Mouse (Mus musculus): ENCODE measurements around the gene Sox11.

Gene Sox11

DNA sequence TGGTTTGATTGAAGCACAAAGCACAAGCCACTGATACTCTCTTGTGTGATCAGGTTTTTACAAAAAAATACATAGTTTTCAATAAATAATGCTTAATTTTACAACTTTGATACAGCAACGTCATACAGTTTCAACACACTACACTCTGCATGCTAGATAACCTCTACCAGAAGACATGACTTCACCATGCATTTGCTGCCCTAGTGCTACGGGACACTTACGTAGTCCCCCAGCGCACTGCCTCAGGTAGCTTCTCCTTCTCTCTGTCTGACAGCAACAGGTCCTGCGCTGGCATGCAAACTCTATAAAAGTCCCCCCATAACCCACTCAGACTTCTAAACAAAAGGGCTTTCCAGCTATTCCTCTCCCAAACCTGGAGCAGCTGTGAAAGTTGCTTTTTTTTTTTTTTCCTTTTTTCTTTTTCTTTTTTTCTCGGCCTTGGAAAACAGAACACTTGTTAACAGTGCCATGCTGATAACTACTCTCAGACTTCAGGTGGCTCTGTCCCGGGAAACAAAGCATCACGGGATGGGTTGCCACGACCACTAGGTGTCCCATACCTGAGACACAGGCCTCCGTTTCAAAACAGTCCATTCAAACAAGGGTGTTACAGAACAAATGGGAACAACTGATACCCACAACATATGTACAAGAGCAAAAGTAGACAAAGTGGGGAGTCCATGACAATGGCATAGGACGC is 6.9 kb downstream of the Sox11 start:
- DNase-seq: no peak

- no peak for DNase-seq
These were observed 8.8 kb downstream of the Sox11 start for GRCm38 (mm10) chr12:27333590-27333989.

DNA sequence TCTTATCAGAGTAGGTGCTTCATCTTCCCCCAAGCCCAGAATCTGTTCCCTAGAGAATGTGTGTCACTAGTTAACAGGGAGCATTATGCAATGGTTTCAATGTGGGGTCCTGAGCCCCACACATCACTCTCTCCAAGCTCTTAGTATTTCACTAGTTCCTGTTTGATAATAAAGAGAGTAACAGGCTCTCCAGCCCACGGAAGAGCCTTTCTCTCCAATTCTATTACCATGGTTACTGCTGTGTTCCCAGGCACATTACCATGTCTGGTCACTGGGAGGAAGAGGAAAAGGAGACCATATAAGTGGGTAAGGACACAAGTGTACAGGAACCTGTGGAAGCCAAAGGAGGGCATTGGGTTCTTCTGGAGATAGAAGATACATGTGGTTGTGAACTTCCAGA is 19.0 kb downstream of the Sox11 start:
- no peak for DNase-seq

DNA sequence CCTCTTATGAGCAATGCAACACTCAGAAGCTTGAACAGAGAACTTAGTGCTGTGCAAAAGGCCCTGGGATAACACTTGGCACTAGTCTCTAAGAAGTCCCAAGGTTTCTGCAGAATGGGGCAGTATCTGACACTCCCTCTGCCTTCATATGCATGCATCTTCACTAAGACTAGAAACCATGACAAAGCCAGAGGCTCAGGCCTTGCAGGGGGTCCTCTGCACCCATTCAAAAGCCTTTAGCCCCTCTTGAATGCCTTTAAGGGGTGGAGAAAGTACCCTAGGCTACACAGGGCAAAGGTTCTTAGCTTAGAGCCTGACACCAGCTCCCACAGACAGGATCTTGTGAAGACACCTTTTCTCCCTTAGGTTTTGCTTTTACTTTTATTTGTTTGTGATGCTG is 21.7 kb downstream of the Sox11 start:
- DNase-seq: no peak

- no peak for DNase-seq
These were observed 29.4 kb downstream of the Sox11 start for GRCm38 (mm10) chr12:27312985-27313384.

- no peak for DNase-seq
These were observed 30.4 kb downstream of the Sox11 start for GRCm38 (mm10) chr12:27311854-27312466.

GRCm38 (mm10) chr12:27311316-27311832 is 31.0 kb downstream of the Sox11 start:
- no peak for DNase-seq

DNA sequence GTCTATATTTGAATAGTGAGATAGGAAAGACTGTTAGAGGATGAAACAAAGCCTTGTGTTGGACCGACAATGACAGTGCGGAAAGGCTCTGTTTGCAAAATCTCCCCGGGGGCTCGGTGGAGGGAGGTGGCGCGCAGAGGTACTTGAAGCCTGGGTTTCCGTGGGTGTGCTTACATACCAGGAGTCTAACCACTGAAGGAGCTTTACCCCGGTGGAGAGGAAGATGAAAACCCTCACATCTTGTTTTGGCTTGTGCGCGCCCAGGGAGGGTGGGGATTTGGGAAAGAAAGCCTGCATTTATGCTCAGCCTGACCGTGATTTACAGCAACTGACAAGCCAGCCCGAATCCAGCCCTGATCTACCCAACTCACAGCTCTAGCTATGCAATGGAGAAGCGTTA is 31.7 kb downstream of the Sox11 start:
- no peak for DNase-seq

- DNase-seq: no peak
These were observed 32.4 kb downstream of the Sox11 start for GRCm38 (mm10) chr12:27309969-27310368.

GRCm38 (mm10) chr12:27304713-27305437 is 37.5 kb downstream of the Sox11 start:
- no peak for DNase-seq

GRCm38 (mm10) chr12:27303190-27303589 is 39.2 kb downstream of the Sox11 start:
- no peak for DNase-seq

GRCm38 (mm10) chr12:27298721-27299120 is 43.7 kb downstream of the Sox11 start:
- DNase-seq: no peak

- no peak for DNase-seq
These were observed 48.2 kb downstream of the Sox11 start for GRCm38 (mm10) chr12:27294191-27294590.

- DNase-seq: no peak
These were observed 48.6 kb downstream of the Sox11 start for GRCm38 (mm10) chr12:27293736-27294135.

- no peak for DNase-seq
These were observed 49.2 kb downstream of the Sox11 start for GRCm38 (mm10) chr12:27293208-27293607.

Measured in thymus, postnatal 4 days (tissue).